Mouse (Mus musculus) splenic B cell, adult 2 months (primary cell): ENCODE data around the gene Evc2.
A peak's percentile ranks its signal among the peaks of the same experiment; 100 is the strongest.

Experiments used
- DNase-seq: peaks from one replicate; pipeline ENCODE4 v3.0.0-alpha.2; 2011; ENCODE audit warnings: low read depth, low spot score
- H3K27me3 ChIP-seq: 2 replicates; pipeline ENCODE4 v1.6.1; 2012; ENCODE audit warnings: mild to moderate bottlenecking, low read length, moderate library complexity, mixed read lengths; ENCODE audit not compliant: control insufficient read depth, poor library complexity, insufficient read depth, severe bottlenecking
- H3K36me3 ChIP-seq: 2 replicates; pipeline ENCODE4 v1.6.1; 2012; ENCODE audit warnings: mild to moderate bottlenecking, low read length, moderate library complexity, mixed read lengths; ENCODE audit not compliant: control insufficient read depth, poor library complexity, insufficient read depth, severe bottlenecking

The Evc2 gene

DNA sequence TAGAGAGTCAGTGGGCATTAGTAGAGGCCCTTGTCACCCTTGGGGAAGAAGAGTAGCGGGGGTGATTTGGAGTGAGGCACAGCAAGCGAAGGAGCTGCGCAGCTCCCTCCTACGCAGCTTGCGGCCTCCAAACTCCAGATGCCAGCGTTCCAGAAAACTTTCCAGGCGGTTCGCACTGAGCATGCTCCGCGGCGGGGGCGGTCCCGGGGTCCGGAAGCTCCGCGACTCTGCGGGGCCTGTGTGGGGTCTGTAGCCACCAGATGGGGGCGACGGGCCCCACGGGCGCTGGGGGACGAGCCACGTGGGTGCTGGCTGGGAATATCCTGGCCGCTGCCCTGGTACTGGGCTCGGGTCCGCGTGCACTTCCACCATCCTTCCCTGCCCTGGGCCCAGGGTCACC lies at the start of gene Evc2:
Gene Evc2 (plus strand): TSS at position 212 of the 400 bp plus-strand sequence.
- Histone ChIP-seq H3K36me3 (no peaks in the 10 kb centered on the region), H3K27me3 (no peaks in the 10 kb centered on the region)
- no peak for DNase-seq

- peak; percentile 20 for DNase-seq
- no peaks in the 10 kb centered on the region for H3K36me3 ChIP-seq
- no peaks in the 10 kb centered on the region for H3K27me3 ChIP-seq
Measured at GRCm38 (mm10) chr5:37289236-37289635, 49.1 kb upstream of the Evc2 start.

DNA sequence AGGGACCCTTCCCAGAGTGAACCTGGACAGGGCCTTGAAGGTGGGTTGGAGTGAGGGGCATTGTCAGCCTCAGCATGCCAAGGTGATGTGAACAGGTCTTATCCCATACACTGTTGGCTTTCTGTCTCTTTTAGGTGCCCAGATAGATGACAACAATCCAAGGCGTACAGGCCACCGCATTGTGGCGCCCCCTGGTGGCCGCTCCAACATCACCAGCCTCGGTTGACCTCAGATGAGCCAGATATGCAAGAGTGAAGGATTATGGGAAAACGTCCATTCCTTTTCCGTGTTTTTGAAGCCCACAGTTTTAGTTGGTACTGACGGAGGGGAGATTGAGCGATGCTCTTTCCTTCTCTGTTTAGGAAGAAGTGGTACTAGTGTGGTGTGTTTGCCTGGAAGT lies 47.3 kb upstream of the Evc2 start:
- peak; percentile 4 for DNase-seq

DNA sequence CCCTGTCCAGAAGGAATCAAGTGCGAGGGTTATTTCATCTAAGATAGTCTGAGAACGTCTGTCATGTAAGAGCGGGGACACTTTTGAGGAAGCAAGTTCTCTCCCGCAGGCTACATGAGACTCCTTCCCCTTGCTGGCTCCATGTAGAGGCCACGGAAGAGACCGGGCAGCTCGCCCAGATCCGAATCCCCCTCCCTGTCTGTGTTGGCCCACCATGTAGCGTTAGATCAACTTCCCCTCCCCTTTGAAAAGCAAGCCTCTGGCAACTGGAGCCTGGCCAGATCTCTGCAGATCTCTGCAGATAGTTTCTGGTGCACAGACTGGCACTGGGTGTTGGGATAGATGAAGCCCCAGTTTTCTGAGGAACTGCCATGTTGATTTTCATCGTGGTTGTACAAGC lies 41.6 kb upstream of the Evc2 start:
- H3K27me3 ChIP-seq: no peaks in the 10 kb centered on the region
- DNase-seq: no peak
- no peaks in the 10 kb centered on the region for H3K36me3 ChIP-seq

More for the DNA sequence above, 47.3 kb upstream of the Evc2 start:
- Histone ChIP-seq H3K36me3 (no peaks in the 10 kb centered on the region), H3K27me3 (no peaks in the 10 kb centered on the region)

- Histone ChIP-seq H3K27me3 (no peaks in the 10 kb centered on the region), H3K36me3 (no peaks in the 10 kb centered on the region)
- DNase-seq: peak; percentile 26
Measured at GRCm38 (mm10) chr5:37298370-37298769, 39.9 kb upstream of the Evc2 start.

DNA sequence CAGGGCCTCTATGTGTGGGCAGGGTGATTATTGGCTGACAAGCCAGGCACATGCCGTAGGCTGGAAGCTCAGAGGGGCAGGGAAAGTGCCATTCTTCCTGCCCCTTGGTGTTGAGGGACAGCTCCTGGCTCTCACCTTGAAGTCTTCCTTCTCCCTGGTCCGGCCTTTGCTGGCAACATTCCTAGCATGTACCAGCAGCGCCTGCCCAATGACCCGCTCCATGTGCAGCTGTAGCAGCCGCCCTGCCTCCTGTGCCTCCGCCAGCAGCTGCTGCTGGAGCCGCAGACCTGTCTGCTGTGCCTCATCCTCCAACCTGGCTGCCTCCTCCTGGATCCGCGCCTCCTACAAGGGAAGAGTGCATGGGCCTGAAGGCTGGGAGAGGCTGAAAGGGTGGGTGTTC lies 28.3 kb upstream of the Evc2 start:
- Histone ChIP-seq H3K27me3 (no peaks in the 10 kb centered on the region), H3K36me3 (no peaks in the 10 kb centered on the region)
- DNase-seq: no peak

DNA sequence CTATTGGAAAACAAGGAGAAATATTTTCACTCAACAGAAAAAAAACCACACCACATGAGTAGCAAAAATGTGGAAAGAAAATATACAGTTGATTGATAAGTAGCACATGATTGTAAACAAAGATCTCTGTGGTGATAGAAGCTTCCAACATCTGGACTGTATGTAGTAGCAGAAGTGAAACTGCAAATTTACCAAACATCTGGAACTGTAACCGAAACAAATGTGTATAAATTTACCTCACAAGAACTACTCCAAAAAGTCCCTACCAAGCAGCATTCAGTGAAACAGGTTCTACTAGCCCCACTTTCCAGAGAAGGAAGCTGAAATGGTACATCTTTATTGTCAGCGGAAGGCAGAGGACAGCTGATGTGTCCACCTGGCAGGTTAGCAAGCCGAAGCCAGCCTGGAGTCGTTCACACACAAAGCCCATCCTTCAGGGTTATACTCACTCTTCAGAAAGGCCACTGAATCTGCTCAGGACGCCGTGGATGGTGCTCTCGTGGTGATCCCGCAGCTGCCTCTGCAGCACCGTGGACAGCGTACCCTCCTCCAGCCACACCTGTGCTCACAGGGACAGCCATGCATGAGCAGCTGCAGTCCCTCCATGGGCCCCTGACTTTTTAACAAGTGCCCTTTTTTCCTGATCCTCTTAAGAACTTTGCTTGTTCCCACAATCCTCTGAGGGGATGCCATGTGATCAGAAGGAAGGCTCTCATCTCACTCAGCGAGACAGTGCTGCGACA lies 25.1 kb upstream of the Evc2 start:
- no peak for DNase-seq
- Histone ChIP-seq H3K27me3 (no peaks in the 10 kb centered on the region), H3K36me3 (no peaks in the 10 kb centered on the region)

DNA sequence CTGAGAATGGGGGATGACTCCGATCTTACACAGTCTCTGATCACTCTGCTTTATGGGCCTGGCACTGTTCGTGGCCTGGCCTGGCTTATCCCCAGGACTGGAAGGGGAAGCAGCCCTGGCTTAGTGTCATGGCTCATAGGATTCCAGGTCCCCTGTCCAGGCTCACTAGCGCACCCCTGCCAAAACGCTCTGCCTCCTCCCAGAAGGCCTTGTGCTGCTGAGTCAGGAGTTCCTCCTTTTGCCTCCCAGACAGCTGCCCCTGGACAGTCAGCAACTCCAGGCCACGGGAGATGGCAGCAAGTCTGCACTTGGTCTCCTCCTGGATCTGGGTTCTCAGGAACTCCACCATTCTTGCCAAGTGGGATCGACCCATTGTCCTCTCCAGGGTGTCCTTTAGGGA lies 19.6 kb upstream of the Evc2 start:
- H3K36me3 ChIP-seq: no peaks in the 10 kb centered on the region
- DNase-seq: no peak
- no peaks in the 10 kb centered on the region for H3K27me3 ChIP-seq

DNA sequence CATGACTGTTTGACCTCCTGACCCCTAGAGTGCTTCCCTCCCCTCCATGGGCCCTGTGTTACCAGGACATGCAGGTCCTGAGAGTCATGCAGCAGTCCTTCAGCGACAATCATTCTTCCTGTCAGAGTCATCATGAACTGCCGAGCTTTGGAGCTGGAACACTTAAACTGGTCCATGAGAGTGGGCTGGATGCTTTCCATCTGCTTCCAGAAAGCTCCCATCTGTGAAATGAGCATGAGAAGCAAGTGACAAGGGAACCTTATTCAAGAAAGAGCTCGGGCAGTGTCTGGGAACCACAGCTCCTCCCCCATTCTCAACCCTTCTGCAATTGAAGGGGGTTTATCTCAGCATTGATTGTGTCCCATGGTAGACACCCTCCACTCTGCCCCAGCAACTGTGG lies 18.1 kb upstream of the Evc2 start:
- Histone ChIP-seq H3K27me3 (no peaks in the 10 kb centered on the region), H3K36me3 (no peaks in the 10 kb centered on the region)
- DNase-seq: no peak

- DNase-seq: no peak
- Histone ChIP-seq H3K27me3 (no peaks in the 10 kb centered on the region), H3K36me3 (no peaks in the 10 kb centered on the region)
Measured at GRCm38 (mm10) chr5:37320761-37321160, 17.5 kb upstream of the Evc2 start.

DNA sequence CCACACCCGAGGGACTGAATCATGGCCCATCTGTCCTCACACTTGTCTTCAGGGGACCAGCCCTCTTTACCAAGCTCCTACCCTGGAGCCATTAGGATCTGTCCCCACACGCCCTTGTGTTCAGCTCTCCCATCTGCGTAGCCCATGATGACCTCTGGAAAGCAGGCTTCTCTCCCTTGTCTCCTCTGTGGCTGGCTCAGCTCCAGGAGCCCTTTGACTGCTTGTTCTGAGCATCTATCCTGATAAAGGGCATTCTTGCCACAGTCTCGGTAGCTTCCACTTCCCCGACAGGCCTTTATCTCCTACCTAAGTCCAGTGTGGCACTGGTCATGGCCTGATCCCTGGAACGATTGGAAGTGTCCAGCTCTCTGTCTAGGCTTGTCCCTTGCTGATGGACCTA lies 11.6 kb upstream of the Evc2 start:
- H3K36me3 ChIP-seq: no peaks in the 10 kb centered on the region
- DNase-seq: no peak
- no peaks in the 10 kb centered on the region for H3K27me3 ChIP-seq

DNA sequence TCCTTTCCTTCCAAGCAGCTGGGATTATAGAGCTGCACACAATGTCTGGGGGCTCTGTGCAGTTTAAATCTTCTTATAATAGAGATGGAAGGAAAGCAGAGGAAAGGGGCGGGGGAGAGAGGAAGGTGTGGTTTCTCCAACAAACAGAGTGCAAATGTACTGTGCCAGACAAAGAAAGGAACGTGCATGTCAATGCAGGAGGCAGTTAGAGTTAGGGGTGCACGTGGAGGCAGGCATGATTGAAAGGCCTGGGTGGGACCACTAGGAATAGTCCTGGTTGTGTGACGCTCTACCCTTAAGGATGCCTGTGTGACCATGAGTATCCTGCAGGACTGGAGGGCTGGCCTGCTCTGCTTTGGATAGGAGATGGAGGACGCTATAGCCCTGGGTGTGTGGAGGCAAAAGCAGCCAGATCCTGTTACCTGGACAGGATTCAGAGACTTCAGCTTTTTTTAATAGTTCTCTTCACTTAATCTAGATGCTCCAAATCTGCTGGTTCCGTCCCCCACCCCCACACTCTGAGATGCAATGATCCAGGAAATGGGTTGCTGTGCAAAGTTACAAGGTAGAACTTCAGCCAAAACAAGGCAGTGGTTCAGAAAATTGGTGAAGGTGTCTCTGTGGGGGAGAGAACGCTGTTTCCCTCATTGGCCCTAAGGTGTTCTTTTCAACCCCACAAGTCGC lies 7.7 kb upstream of the Evc2 start:
- H3K27me3 ChIP-seq: no peaks in the 10 kb centered on the region
- H3K36me3 ChIP-seq: no peaks in the 10 kb centered on the region
- no peak for DNase-seq

DNA sequence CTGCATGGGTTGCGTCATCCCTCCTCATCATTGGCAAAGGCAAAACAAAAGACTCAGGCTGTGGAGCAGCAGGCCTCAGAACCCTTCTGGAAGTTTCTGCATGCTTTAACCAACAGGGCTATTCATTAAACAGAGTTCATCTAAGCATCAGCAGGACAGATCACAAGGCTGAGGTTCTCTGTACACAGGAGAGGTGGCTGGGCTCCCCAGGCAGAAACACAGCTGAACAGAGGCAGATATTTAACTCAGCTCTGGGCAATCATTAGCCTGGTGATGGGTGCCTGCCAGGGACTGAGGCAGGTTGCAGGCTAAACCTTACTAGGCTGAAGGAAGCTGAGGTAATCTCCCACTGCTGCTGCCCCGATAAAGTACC lies 7.2 kb upstream of the Evc2 start:
- Histone ChIP-seq H3K36me3 (no peaks in the 10 kb centered on the region), H3K27me3 (no peaks in the 10 kb centered on the region)
- no peak for DNase-seq

DNA sequence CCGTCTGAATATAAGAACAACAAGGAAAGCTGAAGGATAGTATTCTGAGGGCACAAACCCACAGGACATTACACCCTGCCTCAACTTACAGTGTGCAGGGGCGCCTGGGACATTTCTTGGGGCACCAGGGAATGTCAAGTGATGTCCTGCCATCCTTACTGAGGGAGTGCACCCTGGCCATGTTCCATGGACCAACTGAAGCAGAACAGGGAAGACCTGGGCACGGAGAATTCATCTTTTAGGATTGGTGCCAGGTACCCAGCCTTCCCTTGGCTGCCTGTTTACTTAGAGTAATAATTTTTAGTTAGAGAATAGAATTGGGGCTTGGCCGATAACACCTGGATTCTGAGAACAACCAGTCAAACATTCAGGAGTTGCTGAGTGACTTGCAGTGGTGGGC lies 6.2 kb upstream of the Evc2 start:
- no peaks in the 10 kb centered on the region for H3K27me3 ChIP-seq
- no peak for DNase-seq
- no peaks in the 10 kb centered on the region for H3K36me3 ChIP-seq

DNA sequence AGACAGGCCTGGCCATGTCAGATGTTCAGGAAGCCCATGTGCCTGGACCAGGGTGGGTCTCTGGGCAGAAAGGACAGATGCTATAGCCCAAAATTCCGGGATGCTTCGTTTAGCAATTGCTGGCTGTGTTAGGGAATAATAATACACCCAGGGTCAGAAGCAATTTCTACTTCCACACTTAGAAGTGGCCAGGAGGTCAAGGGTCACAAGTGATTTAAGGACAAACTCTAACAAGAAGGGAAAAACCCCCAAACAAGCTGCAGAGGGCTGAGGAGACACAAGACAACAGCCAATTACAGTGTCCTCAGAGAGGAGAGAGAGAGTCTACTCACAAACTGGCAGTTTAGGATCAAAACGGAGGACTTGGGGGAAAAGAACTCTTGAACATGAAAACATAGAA lies 3.2 kb upstream of the Evc2 start:
- H3K27me3 ChIP-seq: no peaks in the 10 kb centered on the region
- no peaks in the 10 kb centered on the region for H3K36me3 ChIP-seq
- DNase-seq: no peak
